Mouse (Mus musculus) mature B cell (primary cell): Measurements from ENCODE around the gene Agtr1b.

ENCODE experiments used
- in situ Hi-C: fragments of 300-500 bp; cut with MboI; formaldehyde crosslinking; loops from 2 replicates; pipeline ENCODE4 v1.14.3; 2019

Gene Agtr1b

GRCm38 (mm10) chr3:20366558-20367522 is at the start of gene Agtr1b:
Gene Agtr1b, minus strand, starts transcription at chr3:20367177.
- in situ Hi-C loops, result no loop called here

- in situ Hi-C loops, result no loop called here
Observed at GRCm38 (mm10) chr3:20353598-20353997, 13.4 kb downstream of the Agtr1b start.

- in situ Hi-C loops, result no loop called here
Observed at GRCm38 (mm10) chr3:20348206-20348605, 18.8 kb downstream of the Agtr1b start.

GRCm38 (mm10) chr3:20340402-20340801 is 26.6 kb downstream of the Agtr1b start:
- in situ Hi-C loops, result no loop called here

GRCm38 (mm10) chr3:20334681-20335080 is 32.3 kb downstream of the Agtr1b start:
- in situ Hi-C loops, result no loop called here

- in situ Hi-C loops, result no loop called here
Observed at GRCm38 (mm10) chr3:20317233-20317632, 49.7 kb downstream of the Agtr1b start.

GRCm38 (mm10) chr3:20309142-20309541 is 57.8 kb downstream of the Agtr1b start:
- in situ Hi-C loops, result no loop called here

- in situ Hi-C loops, result no loop called here
Observed at GRCm38 (mm10) chr3:20307256-20307655, 59.7 kb downstream of the Agtr1b start.

GRCm38 (mm10) chr3:20304758-20305352 is 62.1 kb downstream of the Agtr1b start:
- in situ Hi-C loops, result no loop called here

GRCm38 (mm10) chr3:20295546-20295945 is 71.4 kb downstream of the Agtr1b start:
- in situ Hi-C loops, result no loop called here

GRCm38 (mm10) chr3:20294542-20295348 is 72.2 kb downstream of the Agtr1b start:
- in situ Hi-C loops, result no loop called here

GRCm38 (mm10) chr3:20291370-20291769 is 75.6 kb downstream of the Agtr1b start:
- in situ Hi-C loops, result no loop called here

GRCm38 (mm10) chr3:20288761-20289160 is 78.2 kb downstream of the Agtr1b start:
- in situ Hi-C loops, result no loop called here

GRCm38 (mm10) chr3:20281796-20282195 is 85.2 kb downstream of the Agtr1b start:
- in situ Hi-C loops, result no loop called here

GRCm38 (mm10) chr3:20275633-20276032 is 91.3 kb downstream of the Agtr1b start, which contains the start of gene Cpb1:
Gene Cpb1, minus strand, starts transcription at chr3:20275733.
- in situ Hi-C loops, result no loop called here
